Mouse (Mus musculus) inflammation-experienced regulatory T-cells, adult 6 months (primary cell): Measurements from ENCODE around the gene Mycbp2. TPM values are rescaled to one million over a fixed set of nuclear protein-coding genes. Genes with fewer than 3 reads are reported as not detected.

Source experiments
- ATAC-seq: one replicate; pipeline ENCODE4 v1.8.0; 2017
- polyA plus RNA-seq, 3 experiments: library from polyadenylated mRNA; unstranded; fragments of 100-300 nt; shearing (Covaris generic); gene quantifications; one replicate each; pipeline ENCODE4 v1.2.1; 2017

The Mycbp2 gene
- polyA plus RNA-seq, 3 experiments from 2014 or later = 46.3 to 113 (median 111) TPM

DNA sequence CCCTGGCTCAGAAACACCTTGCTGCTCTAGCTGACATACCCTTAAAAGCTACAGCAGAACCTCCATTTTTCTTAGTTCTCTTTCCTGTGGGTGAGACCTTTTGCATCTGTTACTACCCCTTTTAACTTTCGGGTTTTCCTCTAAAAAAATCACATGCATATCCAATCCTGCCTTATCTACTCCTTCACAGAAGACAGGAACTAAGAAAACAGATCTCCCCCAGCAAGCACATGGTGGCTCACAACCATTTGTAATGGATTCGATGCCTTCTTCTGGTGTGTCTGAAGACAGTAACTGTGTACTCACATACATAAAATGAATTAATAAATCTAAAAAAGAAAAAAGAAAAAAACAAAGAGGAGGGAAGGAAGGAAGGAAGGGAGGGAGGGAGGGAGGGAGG lies 87.9 kb downstream of the Mycbp2 start:
- no peak for ATAC-seq

DNA sequence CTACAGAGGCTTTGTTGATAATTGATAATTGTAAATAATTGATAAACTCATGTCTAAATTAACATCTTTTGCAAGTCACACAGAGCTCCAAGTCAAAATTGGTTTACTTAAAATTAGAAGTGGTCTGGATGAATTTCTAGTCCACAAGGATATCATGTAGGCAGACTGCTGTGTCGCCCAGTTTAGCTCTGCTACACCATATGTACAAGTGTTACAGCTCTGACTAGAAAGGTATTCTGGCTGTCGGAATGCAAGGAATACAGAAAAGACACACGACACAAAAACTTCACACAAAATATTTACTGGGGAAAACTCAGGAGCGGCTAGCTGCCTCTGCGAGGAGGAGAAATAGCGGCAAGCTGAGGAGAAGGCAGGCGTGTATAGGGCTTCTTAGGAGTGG lies 89.7 kb downstream of the Mycbp2 start:
- no peak for ATAC-seq

DNA sequence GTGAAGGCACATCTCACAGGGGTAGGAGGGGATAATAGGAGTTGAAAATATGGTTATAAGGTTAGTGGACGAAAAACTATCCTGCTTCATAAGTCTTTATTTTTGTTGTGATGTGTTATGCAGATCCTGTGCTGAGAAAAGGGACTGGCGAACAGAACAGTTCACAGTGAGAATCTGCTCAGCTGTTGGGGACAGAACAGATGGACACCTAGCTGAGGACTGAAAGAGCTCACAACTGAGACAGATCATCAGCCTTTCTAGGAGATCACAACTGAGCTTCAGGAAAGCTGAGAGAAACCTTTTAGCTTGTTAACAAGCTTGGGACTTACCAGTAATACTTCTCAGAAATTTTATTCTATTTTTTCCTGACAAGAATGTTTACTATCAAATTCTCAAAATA lies 92.3 kb downstream of the Mycbp2 start:
- ATAC-seq = no peak

DNA sequence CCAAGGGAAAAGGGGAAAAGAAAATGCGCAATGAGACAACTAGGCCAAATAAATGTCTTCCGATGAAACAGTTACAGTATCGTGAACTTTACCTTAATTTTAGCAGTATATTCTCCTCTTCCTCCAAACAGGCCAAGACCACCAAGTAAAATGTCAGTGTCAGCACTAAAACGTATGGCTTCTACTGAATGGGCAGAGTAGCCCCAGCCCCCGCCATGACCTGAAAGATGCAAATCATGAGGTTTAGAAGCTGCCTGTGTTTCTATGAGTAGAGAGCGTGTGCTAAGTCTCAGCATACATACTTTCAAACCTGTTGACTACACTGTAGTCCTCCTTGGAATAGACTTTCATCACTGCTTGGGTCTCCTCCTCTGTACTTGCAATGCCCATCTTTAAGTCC lies 104.6 kb downstream of the Mycbp2 start:
- ATAC-seq = no peak

DNA sequence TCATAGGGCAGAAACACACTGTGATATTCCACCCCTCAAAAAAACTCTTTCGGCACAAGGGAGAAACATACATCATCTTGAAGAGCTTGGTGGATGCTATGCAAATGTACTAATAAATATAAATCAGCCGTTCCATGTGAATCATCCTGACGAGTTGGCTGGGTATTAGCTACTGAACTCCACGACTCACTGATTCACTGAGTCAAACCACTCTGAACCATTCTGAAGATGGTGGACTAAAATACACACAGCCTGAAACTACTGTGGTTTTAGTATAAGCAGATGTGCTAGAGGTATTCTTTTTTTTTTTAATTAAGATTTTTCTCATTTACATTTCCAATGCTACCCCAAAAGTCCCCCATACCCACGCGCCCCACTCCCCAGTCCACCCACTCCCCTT lies 111.8 kb downstream of the Mycbp2 start:
- no peak for ATAC-seq

DNA sequence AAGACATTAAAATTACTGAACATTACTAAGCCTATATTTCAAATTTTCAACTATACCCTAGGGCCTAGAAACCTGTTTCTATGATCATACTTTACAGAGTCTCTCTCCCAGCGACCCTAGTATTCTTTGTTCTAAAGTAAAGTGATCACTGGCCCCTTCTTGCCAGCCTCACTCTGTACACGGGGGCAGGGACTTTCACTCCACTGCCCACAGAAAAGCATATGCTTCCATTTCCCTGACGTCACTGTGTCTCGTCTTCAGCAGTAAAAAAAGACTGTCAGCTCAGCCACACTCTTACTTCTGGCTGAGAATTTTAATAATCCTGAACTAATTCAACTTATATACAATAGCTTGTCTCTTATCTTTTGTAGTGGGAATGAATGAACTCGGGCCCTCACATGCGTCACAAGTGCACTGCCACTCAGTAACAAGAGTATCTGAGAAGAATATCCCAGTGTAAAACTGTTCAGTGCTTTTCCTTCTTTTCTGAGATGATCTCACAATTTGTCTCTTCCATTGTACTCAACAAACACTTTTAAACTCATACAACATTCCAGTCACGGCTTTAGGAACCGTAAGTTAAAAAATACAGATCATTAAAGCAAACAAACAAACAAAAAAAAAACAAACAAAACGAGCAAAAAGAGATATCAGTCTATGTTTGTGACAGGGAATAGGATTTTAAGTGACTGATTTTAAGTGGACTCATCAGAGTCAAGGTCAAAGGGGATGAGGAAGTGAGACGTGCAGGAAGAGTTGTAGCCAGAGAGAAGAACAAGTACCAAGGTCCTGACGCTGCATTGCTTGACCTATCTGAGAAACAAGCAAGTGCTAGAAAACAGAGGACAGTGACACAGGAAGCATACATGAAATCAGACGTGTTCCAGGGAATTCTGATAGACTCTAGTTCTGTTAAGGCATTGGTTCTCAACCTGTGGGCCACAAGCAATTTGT lies 112.7 kb downstream of the Mycbp2 start:
- ATAC-seq = no peak

DNA sequence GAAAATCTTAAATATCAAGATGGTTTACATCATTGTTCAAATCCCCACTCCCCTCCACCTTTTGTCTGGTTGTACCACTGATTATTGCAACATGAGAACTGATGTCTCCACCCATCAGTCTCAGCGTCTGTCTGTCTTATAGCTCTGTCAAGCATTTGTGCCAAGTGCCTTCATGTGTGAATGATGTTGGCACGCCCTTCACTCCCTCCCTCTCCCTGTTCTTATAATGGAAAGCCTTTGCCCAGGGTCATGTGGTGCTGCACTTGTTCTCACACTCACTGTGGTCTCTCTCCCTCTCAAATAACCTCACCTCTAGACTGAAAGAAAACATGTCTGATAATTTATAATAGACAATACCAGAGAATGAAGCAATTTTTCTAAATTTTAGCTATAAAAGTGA lies 124.3 kb downstream of the Mycbp2 start:
- no peak for ATAC-seq

DNA sequence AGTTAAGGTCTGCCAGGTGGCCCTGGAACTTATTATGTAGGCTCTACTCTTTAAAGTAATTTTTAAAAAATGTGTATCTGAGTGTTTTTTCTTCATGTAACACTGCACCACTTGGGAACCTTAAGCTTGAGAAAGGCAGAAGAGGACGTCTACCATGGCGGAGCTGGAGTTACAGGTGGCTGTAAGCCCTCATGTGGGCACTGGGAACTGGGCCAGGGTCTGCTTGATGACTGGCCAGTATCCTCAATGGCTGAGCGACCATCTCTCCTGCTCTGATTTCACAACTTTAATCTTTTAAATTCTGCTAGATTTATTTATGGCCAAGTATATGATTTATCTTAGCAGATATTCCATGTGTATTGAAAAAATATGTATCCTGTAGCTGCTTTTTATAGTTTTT lies 124.9 kb downstream of the Mycbp2 start:
- no peak for ATAC-seq

DNA sequence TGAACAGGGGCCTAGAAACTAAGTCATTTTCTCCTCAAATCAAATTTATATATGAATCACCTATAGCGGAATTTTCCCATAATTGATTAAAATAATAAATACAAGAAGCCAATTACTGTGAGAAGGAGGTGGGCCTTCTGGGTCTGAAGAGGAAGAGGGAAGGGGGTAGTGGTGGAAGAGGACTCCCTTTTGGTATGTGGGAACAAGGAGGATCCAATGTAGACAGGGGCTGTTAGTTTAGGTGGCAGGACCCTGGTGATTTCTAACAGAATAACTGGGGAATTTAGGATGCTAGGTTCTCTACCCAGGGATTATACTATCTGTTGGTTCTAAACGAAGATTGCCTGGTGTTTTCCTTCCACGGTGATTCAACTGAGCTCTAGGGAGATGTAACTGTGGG lies 130.3 kb downstream of the Mycbp2 start:
- no peak for ATAC-seq

DNA sequence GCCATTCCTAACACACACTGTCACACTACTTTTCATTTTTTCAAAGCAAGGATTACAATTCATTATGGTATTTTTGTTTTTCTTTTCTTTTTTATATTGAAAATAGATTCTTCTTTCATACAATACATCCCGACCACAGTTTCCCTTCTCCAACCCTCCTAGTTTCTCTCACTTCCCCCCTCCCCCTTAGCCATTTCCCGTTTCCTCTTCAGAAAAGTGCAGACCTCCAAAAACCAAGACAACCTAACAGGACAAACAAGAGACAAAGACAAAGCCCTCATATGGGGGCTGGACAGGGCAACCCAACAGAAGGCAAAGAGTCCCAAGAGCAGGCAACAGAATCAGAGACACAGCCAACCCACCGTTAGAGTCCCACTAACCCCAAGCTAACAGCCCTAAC lies 160.0 kb downstream of the Mycbp2 start:
- no peak for ATAC-seq

DNA sequence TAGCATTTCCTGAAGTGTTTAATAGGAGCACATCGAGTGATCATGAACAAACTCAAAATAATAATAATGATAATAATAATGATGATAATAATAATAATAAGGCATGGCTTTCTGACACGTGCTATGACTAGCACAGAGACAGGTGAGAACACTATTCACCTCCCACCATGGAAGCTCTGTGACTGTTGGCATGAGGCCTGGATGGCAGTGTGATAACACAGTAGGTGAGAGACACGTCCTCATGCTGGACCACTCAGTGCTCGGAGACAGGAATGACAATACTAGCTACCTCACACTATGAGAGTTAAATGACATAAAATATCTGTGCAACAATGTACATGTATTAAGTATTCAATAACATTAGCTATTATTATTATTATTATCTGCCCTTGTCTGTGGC lies 160.5 kb downstream of the Mycbp2 start:
- ATAC-seq = no peak

DNA sequence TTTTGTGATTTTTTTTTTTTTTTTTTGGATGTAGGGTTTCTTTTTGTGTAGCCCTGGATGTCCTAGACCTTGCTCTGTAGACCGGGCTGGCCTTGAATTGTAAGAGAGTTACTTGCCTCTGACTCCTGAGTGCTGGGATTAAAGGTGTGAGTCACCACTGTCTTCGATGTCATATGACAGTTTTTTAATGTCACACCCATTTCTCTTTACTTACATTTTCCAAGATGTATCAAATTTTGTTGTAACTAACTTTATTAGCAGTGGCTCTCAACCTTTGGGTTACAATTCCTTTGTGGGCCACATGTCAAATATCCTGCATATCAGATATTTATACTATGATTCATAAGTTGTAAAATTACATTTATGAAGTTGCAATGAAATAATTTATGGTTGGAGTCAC lies 166.5 kb downstream of the Mycbp2 start:
- no peak for ATAC-seq

DNA sequence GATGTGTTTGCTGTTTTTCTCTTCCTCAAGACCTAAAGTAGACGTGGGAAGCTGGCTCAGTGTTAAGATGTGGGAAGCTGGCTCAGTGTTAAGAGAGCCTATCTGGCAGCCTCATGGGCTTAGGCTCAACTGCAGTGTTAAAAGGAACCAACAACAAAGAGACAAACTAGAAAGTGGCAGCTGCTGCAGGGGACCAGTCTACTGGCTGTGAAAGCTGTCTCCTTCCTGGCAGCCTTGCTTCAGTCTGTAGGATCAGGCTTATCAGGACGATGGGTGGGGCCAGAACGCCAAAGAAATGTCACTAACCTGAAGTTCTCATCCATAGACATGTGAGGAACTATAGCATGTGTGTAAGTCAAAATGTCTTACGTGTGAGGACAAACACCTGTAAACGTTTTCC lies 183.7 kb downstream of the Mycbp2 start:
- ATAC-seq = no peak

DNA sequence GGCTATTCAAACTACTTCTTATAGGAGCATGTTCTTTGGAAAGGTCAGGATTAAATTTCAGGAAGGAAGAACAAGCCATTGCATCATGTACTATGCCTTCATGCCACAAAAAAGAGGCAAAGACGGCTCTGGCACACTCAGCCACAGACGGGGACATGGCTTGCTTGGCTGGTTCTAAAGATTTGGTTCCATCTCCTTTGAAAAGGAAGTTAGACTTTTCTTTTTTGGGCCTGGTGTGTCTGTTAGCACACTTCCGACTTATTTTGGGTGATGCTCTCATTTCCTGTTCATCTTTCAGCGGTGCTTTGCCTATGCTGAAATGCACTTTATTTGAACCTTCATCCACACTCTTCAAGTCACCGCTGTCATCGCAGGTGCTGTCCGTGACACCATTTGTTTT lies 190.9 kb downstream of the Mycbp2 start:
- no peak for ATAC-seq

DNA sequence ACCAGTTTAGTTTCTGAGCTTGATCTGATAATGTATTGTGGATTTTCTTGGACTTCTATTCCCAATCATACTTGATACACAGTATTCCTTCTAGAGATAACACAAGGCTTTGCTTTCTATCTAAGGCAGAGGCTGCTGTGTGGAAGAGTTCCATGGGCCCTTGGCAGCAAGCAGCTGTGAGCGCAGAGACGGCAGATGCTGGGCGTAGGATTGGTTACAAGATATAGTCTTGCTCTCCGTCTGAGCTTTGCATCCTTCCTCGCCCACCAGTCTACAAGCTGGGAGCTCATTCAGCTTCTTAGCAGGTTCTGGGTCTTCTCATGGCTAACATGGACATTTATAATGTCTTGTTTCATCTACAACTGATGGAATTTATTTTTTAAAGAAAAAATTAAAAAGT lies 196.5 kb downstream of the Mycbp2 start:
- ATAC-seq = no peak

DNA sequence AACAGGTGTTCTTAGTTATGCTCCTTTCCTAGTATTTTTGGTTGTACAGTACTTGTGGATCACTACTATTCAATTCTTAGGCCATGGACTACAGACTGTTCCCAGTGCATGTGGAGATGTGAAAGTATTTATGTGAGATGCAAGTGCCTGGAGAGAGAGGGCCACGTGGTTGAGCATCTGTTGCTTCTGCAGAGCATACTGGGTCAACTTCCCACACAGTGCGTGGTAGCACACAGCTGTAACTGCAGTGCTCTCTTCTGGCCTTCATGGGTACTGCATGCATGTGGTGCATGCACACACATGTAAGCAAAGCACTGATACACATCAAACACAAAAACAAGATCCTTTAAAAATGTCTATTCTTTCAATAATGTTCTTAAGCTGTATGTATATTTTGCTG lies 214.6 kb downstream of the Mycbp2 start:
- peak; percentile 50 for ATAC-seq

DNA sequence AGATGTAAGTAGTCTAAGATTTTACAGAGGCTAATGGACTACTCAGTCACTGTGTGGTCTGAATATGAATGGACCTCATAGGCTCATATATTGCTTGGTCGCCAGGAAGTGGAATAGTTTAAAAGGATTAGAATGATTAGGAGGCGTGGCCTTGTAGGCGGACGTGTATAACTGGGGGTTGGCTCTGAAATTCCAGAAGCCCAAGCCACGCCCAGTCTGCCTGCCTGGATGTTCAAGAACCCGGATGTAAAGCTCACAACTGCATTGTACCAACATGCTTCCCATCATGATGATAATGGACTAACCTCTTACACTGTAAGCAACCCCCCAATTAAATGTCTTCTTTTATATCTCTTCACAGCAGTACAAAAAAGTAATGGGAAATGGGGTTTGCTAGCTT lies 220.9 kb downstream of the Mycbp2 start:
- no peak for ATAC-seq

DNA sequence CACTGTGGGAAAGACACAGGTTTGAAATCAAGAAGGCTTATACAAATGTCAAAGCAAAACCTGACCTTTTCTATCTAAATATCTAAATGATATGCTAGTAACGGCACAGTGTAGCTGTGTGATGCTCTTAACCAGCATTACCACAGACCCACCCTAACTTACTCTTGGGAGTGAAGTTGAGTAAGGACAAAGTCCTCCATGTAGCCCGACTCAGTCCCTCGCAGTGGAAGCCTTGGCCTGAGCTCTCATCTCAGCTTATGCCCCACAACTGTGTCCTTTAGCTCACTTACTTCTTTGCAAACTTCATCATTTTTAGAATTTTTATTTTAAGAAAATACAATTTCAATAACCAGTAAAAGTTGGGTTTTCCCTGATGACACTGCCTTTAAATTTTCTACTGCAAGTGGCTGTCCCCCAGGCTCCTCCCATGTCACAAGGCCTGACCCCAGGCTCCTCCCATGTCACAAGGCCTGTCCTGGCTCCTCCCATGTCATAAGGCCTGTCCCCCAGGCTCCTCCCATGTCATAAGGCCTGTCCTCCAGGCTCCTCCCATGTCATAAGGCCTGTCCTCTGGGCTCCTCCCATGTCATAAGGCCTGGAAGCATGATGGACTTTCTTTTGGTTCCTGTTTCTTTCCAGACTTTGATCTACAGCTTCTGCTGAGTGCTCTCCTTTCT lies 231.5 kb downstream of the Mycbp2 start:
- peak; percentile 48 for ATAC-seq

DNA sequence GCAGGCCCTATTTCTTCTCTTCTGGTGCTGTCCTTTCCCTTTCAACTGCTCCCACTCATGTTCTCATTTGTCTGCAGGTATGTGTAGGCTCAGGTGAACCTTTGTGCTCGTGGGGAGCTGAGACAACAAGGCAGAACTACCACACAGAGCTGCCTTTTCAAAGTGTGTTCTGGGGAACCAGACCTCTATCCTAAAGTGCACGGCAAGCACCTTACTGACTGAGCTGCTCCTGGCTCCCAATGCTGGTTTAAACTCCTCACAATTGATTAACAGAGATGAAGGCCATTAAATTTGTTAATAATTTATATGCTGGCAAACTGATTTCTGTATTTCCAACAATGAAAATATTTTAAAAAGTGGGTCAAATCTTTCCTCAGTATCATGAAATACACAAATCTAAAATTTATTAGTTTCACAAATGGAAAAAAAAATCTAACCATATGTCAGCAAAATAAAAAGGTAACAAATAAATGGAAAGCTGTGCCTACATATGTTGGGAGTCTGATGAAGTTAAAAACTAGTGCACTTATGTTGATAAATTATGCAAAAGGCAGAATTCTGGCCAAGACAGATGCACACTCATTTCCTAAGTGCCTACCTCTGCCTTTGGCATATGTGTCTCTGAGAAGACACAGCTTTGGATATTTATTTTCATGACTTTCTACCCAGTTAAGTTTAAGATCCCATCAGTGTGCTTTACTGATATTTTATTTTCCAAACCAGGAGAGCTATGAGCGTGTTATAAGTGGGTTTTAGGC lies 233.8 kb downstream of the Mycbp2 start:
- ATAC-seq = no peak

DNA sequence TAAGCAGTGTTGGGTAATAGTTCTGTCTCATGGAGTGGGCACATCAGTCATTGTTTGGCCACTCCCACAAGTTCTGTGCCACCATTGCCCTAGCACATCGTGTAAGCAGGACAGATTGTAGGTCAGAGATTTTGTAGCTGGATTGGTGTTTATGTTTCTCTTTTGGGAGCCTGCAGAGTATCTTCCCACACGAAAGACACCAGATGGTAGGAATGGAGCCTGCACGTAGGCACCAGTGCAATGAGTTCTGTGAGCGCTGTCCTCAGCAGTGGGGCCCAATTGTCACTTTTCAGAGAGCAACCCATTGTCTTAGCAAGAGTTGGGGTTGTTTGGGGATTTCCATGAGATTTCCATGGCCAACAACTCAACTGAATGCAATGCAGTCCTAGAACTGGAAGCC lies 236.6 kb downstream of the Mycbp2 start:
- no peak for ATAC-seq

DNA sequence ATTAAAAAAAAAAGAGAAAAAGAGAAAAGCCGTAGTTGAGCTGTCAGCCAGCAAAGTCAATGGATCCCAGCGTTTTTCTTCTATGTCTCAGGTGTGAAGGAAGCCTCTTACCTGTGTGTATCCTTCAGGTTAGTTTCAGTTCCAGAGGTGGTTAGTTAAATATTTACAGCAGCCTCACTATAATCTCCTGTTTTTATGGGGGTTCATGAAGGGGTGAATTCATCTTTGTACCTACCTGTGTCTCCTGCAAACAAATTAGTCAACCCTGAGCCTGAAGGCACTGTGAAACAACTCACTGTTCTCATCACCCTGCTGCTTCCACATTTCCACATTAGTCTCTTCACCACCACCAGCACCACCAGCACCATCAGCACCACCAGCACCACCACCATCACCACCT lies 240.3 kb downstream of the Mycbp2 start:
- no peak for ATAC-seq

DNA sequence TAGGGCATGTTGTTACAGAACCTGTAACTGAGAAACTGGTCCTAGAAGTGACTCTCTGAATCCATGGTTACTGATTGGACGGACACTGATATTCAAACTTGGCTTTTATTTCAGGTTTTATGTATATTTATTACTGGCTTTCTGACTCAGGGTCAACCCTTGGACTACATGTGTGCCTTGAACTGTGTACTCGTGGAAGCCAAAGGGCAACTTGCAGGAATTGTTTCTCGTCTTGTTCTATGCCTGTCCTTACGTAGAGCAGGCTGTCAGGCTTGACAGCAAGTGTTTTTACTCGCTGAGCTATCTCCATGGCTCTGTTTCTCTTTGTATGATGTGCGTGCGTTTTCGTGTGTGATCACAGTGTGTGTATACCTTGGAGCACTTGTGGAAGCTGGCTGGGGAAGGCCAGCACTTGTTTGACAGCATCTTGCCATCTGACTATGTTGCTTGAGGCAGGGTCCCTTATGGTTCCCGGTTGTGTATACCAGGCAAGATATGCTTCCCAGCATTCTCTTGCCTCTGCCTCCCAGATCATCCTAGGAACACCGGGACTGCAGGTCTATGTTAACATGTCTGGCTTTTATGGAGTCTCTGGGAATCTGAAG lies 243.8 kb downstream of the Mycbp2 start:
- no peak for ATAC-seq

DNA sequence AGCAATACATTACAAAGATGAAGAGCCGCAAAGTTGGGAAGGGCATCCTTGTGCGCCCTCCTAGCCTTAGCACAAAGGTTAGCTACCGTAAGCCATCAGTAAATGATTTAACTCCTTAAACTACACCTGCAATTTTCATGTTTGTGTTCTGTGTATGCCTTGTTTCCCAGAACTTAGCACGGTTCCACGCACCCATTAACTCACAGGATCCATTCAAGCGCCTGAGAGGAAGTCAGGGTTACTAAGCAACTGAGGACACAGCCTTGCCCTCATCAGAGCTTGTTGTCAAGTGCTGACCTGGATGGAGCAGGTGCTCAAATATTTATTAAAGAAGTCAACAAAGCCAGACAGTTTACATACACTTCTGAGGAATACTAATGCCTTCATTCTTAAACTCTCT lies 244.4 kb downstream of the Mycbp2 start:
- ATAC-seq = no peak
